Mouse (Mus musculus): ENCODE measurements at regions not wholly inside any gene's neighbourhood (a gene's known extent, or its start where the extent isn't known, plus 50 kb on each side); places are given as distances from the start of the nearest gene placed in this dataset. TPM values are rescaled to one million over a fixed set of nuclear protein-coding genes. Genes with fewer than 3 reads are reported as not detected.

DNA sequence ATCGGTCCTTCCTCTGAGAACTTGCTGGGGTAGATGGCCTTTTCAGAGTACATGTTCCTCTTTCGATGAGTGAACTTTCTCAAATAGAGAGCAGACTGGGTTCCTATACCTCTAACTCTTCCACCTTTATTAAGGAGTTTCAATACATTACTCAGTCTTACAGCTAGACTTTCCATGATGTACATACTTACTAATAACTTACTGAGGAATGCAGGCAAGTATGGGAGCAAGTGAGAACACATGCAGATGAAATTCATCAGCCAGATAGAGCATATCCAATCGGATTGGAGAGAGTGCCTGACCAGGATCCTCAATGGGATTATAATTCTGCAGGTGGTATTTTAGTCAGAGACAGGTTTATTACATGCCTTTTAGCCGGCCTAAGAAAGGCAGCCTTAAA, 292.2 kb upstream of the Large1 start:
- Histone ChIP-seq H3K9me3 (no peaks in the 10 kb centered on the region), H3K27me3 (no peaks in the 10 kb centered on the region), H3K4me3 (no peak overlapping the region), H3K27ac (no peak overlapping the region), H3K9ac (no peak overlapping the region), H3K36me3 (no peaks in the 10 kb centered on the region), H3K4me2 (no peak overlapping the region), H3K4me1 (no peaks in the 10 kb centered on the region)
- whole genome bisulfite sequencing: 75% methylated on average over 4 of the region's 4 CpGs
- no peak for ATAC-seq (ENCODE audit: borderline replicate concordance, extremely low read depth, low FRiP score, low TSS enrichment)

DNA sequence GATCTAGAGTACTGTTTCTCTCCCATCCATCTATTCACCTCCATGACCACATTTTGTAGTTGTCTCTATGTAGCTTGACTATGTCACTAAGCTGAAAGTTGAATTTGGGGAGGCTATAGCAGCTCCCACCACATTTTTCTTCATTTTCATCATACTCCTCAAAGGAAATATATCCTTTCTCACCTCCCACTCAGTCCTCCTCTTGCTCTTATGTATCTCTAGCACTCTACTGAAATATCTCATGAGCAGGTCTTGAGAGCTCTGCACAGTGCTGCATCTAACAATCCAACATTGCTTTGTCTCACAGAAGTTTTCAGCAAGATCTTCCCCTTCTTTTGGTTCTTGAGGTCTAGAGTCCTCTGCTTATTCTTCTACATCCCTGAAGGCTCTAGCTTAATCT, 273.5 kb upstream of the Large1 start:
- Histone ChIP-seq H3K9ac (no peak overlapping the region), H3K9me3 (no peaks in the 10 kb centered on the region), H3K4me2 (no peak overlapping the region), H3K27me3 (no peaks in the 10 kb centered on the region), H3K4me1 (no peaks in the 10 kb centered on the region), H3K4me3 (no peak overlapping the region), H3K36me3 (no peaks in the 10 kb centered on the region), H3K27ac (no peak overlapping the region)
- no peak for ATAC-seq (ENCODE audit: borderline replicate concordance, extremely low read depth, low FRiP score, low TSS enrichment)

DNA sequence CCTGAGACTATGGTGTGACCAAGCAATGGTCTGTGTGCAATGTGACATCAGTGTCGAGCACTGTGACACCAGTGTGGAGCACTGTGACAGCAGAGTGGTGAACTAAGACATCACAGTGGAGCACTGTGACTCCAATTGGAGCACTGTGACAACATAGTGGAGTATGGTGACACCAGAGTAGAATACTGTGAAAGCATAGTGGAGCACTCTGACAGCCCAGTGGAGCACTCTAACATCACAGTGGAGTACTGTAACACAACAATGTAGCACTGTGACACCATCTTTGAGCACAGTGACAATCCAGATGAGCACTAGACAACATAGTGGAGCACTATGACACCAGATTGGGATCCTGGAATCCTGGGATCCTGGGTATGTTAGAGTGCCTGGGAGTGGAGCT, 265.6 kb upstream of the Large1 start:
- Histone ChIP-seq H3K4me3 (no peak overlapping the region), H3K27me3 (no peaks in the 10 kb centered on the region), H3K27ac (no peak overlapping the region), H3K36me3 (no peaks in the 10 kb centered on the region), H3K9me3 (no peaks in the 10 kb centered on the region), H3K9ac (no peak overlapping the region), H3K4me2 (no peak overlapping the region), H3K4me1 (no peaks in the 10 kb centered on the region)
- 82% methylated on average over 1 of the region's 1 CpGs for WGBS
- ATAC-seq (ENCODE audit: borderline replicate concordance, extremely low read depth, low FRiP score, low TSS enrichment): peak; percentile 62; the same call in 1 of the 2 replicates

- H3K9ac ChIP-seq: no peak overlapping the region
- no peak overlapping the region for H3K27ac ChIP-seq
- no peak for ATAC-seq (ENCODE audit: borderline replicate concordance, extremely low read depth, low FRiP score, low TSS enrichment)
- H3K4me2 ChIP-seq: no peak overlapping the region
- WGBS: 72% methylated on average over 2 of the region's 2 CpGs
- no peak overlapping the region for H3K4me3 ChIP-seq
- H3K36me3 ChIP-seq: no peaks in the 10 kb centered on the region
- no peaks in the 10 kb centered on the region for H3K9me3 ChIP-seq
- no peaks in the 10 kb centered on the region for H3K27me3 ChIP-seq
- H3K4me1 ChIP-seq: no peaks in the 10 kb centered on the region
These were observed 261.3 kb upstream of the Large1 start for GRCm38 (mm10) chr8:73614631-73615030.

- Histone ChIP-seq H3K27ac (no peak overlapping the region), H3K9ac (no peak overlapping the region), H3K4me3 (no peak overlapping the region), H3K4me2 (no peak overlapping the region), H3K9me3 (no peaks in the 10 kb centered on the region), H3K4me1 (no peaks in the 10 kb centered on the region), H3K27me3 (no peaks in the 10 kb centered on the region), H3K36me3 (no peaks in the 10 kb centered on the region)
- ATAC-seq (ENCODE audit: borderline replicate concordance, extremely low read depth, low FRiP score, low TSS enrichment): no peak
- 50% methylated on average over 2 of the region's 2 CpGs for WGBS
These were observed 260.8 kb upstream of the Large1 start for GRCm38 (mm10) chr8:73614106-73614505.

DNA sequence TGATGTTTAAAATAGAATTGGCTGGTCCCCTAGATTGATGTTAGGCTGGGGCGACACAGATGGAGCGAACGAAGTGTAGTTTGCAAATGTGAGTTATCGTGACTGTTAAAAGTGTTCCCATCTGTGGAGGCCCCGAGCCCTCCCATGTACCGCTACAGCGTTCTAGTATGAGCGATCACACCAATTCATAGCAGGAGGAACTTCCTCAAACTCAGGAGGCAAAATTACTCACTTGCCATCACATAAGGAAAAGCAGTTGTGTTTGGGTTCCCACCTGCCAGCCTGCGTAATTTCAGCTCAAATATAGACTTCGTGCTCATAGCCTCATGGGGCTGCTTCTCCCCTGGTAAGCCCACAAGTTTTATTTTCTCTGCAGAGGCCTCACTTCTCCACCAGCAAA, 258.2 kb upstream of the Large1 start:
- Histone ChIP-seq H3K9me3 (no peaks in the 10 kb centered on the region), H3K36me3 (no peaks in the 10 kb centered on the region), H3K27me3 (no peaks in the 10 kb centered on the region), H3K27ac (no peak overlapping the region), H3K4me3 (no peak overlapping the region), H3K4me1 (no peaks in the 10 kb centered on the region), H3K9ac (no peak overlapping the region), H3K4me2 (no peak overlapping the region)
- ATAC-seq (ENCODE audit: borderline replicate concordance, extremely low read depth, low FRiP score, low TSS enrichment): no peak
- WGBS: 90% methylated on average over 10 of the region's 10 CpGs

GRCm38 (mm10) chr8:73570599-73570998, 217.3 kb upstream of the Large1 start:
- no peaks in the 10 kb centered on the region for H3K4me1 ChIP-seq
- no peaks in the 10 kb centered on the region for H3K36me3 ChIP-seq
- no peak overlapping the region for H3K27ac ChIP-seq
- no peak overlapping the region for H3K4me3 ChIP-seq
- H3K9ac ChIP-seq: no peak overlapping the region
- no peak for ATAC-seq (ENCODE audit: borderline replicate concordance, extremely low read depth, low FRiP score, low TSS enrichment)
- no peak overlapping the region for H3K4me2 ChIP-seq
- H3K9me3 ChIP-seq: no peaks in the 10 kb centered on the region
- no peaks in the 10 kb centered on the region for H3K27me3 ChIP-seq

DNA sequence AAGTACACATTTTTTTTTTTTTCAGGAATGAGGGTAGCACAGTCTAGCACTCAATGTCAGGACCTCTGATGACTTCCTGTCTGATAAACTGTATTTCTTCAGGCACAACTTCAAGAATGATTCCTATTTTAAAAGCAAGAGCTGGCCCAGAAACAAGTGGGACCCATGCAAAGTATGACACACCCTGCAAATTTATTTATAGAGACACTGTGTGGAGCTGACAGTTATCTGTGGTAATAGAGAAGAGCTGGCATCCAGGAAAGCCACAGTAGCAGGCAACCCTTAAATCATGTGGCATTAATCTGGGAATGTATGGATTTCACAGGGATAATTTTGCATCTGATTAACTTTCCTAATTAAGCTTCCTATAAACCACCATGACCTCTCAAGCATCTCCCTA, 216.6 kb upstream of the Large1 start:
- Histone ChIP-seq H3K4me2 (no peak overlapping the region), H3K27me3 (no peaks in the 10 kb centered on the region), H3K4me1 (no peaks in the 10 kb centered on the region), H3K9me3 (no peaks in the 10 kb centered on the region), H3K36me3 (no peaks in the 10 kb centered on the region), H3K9ac (no peak overlapping the region), H3K27ac (no peak overlapping the region), H3K4me3 (no peak overlapping the region)
- no peak for ATAC-seq (ENCODE audit: borderline replicate concordance, extremely low read depth, low FRiP score, low TSS enrichment)

Small RNA genes in the stretch of these regions (microRNA-seq; reads per million reads assigned to microRNA genes)
- gene Gm23255: not detected
